Mouse (Mus musculus) heart, postnatal 14 days (tissue): ENCODE results near the gene Ccdc92b. TPM values are rescaled to one million over a fixed set of nuclear protein-coding genes. Genes with fewer than 3 reads are reported as not detected.

Experiments used
- DNase-seq, 2 experiments: peaks; one replicate each; pipeline ENCODE4 v3.0.0; 2021 to 2022
- intact Hi-C: fragments of 180-260 bp; cut with DNase I; formaldehyde crosslinking; loops from one replicate; pipeline ENCODE4 v1.15.1; 2025
- total RNA-seq, 2 experiments: library from RNA; stranded (reverse); gene quantifications; 2 replicates each; pipeline ENCODE4 v1.2.3; 2021

The Ccdc92b gene
- total RNA-seq, 2 experiments from 2014 or later: 0.37 to 0.50 TPM

GRCm38 (mm10) chr11:74673561-74673960, 54.2 kb downstream of the Ccdc92b start:
- intact Hi-C loops: no loop called here
- DNase-seq: no peak

- intact Hi-C loops: no loop called here
- no peak for DNase-seq
These were observed 55.3 kb downstream of the Ccdc92b start for GRCm38 (mm10) chr11:74674713-74675112.

GRCm38 (mm10) chr11:74675156-74675555, 55.8 kb downstream of the Ccdc92b start:
- intact Hi-C loops: no loop called here
- no peak for DNase-seq

Other genes with a start within 250 kb of the Ccdc92b start
- 10 to 100 TPM; 72.8 to 77.6 TPM for gene Rap1gap2, start 8.7 kb upstream of the Ccdc92b start, total RNA-seq
- gene Cluh, start 29.9 kb downstream of the Ccdc92b start, total RNA-seq: 100 to 1,000 TPM; 215 to 219 TPM
- 100 to 1,000 TPM; 200 to 201 TPM for gene Pafah1b1, start 105.1 kb downstream of the Ccdc92b start, total RNA-seq
- gene Mettl16, start 151.2 kb downstream of the Ccdc92b start, total RNA-seq: 10 to 100 TPM; 11.2 to 14.2 TPM
- 10 to 100 TPM; 10.5 to 11.6 TPM for gene Mnt, start 211.3 kb downstream of the Ccdc92b start, total RNA-seq